Mouse (Mus musculus): ENCODE measurements around the gene Lrmda. TPM values are rescaled to one million over a fixed set of nuclear protein-coding genes. Genes with fewer than 3 reads are reported as not detected.

Gene Lrmda
- polyA plus RNA-seq, 1 experiment from 2014 or later = 0.94 TPM

DNA sequence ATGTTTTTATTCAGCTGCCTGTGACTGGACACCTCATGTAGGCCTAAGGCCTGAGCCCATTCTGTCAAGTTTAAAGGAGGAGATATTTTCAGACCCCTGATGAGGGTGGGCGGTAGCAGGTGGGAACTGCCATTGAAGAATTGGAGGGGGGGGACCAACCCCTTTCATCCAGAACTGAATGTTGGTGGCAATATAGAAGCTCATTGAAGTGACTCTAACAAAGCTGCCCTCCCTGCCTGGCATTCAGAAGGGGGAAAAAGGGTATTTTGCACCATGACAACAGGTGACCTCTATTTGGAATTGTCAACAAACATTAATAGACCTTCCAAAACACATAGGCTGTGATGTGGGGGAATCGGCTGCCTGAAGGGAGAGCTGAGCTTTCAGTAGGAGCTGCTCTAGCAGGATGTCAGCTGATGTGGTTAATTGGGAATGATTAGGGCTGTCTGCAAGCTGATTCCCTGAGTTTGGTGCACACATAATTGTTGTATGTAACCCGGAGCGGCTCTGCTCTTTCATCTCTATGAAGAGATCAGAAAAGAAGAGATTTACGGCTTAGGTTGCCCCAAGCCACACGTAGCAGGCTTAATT is 690.7 kb downstream of the Lrmda start:
- H3K4me2 ChIP-seq (ENCODE audit: low read depth, low read length) = no peak overlapping the region
- WGBS = 55% methylated on average over 6 of the region's 6 CpGs
- H3K4me3 ChIP-seq (replicated peaks; ENCODE audit: low read length) = no peak overlapping the region
- H3K27ac ChIP-seq (ENCODE audit: low read length) = no peak overlapping the region
- no peaks in the 10 kb centered on the region for H3K36me3 ChIP-seq (ENCODE audit: control insufficient read depth, insufficient read depth, low read length)
- no peak for ATAC-seq (ENCODE audit: insufficient read depth, low FRiP score)
- H3K27me3 ChIP-seq (ENCODE audit: control insufficient read depth, insufficient read depth, low read length) = no peaks in the 10 kb centered on the region
- no peaks in the 10 kb centered on the region for H3K4me1 ChIP-seq (ENCODE audit: control insufficient read depth, insufficient read depth, low read length)
- no peaks in the 10 kb centered on the region for H3K9me3 ChIP-seq (replicated peaks; ENCODE audit: control insufficient read depth, low read length)
- H3K9ac ChIP-seq (ENCODE audit: low read length) = no peak overlapping the region

DNA sequence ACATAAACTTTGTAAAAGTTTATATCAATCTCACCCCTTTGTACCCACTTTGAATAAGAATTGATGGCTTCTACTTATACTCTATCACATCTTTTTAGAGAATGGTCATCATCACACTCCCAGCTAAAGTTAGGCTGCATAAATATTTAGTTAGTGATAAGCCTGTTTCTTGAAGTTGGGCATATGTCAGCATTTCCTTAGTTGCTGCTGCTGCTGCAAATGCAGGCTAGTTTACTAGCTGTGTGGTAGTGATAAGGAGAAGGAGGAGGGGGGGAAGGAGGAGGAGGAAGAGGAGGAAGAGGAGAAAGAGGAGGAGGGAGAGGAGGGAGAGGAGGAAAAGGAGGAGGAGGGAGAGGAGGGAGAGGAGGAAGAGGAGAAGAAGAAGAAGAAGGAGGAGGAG is 692.9 kb downstream of the Lrmda start:
- H3K27me3 ChIP-seq (ENCODE audit: control insufficient read depth, insufficient read depth, low read length) = no peaks in the 10 kb centered on the region
- H3K9me3 ChIP-seq (replicated peaks; ENCODE audit: control insufficient read depth, low read length) = no peaks in the 10 kb centered on the region
- no peaks in the 10 kb centered on the region for H3K4me1 ChIP-seq (ENCODE audit: control insufficient read depth, insufficient read depth, low read length)
- H3K9ac ChIP-seq (ENCODE audit: low read length) = no peak overlapping the region
- ATAC-seq (ENCODE audit: insufficient read depth, low FRiP score) = no peak
- no peak overlapping the region for H3K4me2 ChIP-seq (ENCODE audit: low read depth, low read length)
- H3K36me3 ChIP-seq (ENCODE audit: control insufficient read depth, insufficient read depth, low read length) = no peaks in the 10 kb centered on the region
- H3K27ac ChIP-seq (ENCODE audit: low read length) = no peak overlapping the region
- H3K4me3 ChIP-seq (replicated peaks; ENCODE audit: low read length) = no peak overlapping the region

DNA sequence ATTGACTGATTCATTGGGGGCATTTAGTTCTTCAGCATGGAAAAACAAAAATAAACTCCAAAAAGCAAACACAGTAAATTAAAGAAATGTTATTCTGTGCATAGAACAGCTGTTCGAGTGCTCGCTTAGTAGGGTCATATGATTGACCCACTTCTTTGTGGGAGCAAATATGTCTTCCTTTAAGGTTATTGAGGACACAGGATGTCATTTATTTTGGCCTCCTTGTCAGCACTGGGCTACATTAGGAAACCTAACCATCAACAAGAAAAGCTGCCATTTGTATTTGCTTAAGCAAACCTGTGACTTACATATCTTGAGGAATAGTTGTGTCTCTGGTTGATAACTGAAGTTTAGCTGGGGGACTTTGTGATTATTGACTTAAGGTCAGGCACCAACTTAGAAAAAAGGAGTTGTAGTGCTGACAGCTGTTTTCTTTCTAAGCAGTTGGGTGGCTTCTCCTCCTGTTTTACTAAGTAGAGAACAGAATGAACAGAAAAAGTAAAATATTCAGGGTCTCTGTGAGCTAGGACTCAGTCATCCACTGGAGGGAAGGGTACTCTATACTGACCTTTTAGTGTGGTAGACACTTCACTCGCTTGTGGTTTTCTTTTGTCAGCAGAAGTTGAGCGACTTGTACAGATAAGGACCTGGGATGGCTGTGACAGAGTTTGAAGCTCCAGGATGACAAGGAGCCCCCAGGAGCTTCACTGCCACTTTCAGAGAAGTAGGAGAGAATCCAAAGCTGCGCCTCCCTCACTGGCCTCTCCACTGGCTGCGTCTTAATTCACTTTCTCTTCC is 696.3 kb downstream of the Lrmda start:
- Histone ChIP-seq H3K9ac (ENCODE audit: low read length) (no peak overlapping the region), H3K36me3 (ENCODE audit: control insufficient read depth, insufficient read depth, low read length) (no peaks in the 10 kb centered on the region), H3K4me2 (ENCODE audit: low read depth, low read length) (no peak overlapping the region), H3K4me3 (replicated peaks; ENCODE audit: low read length) (no peak overlapping the region), H3K27ac (ENCODE audit: low read length) (no peak overlapping the region), H3K9me3 (replicated peaks; ENCODE audit: control insufficient read depth, low read length) (no peaks in the 10 kb centered on the region), H3K4me1 (ENCODE audit: control insufficient read depth, insufficient read depth, low read length) (no peaks in the 10 kb centered on the region), H3K27me3 (ENCODE audit: control insufficient read depth, insufficient read depth, low read length) (no peaks in the 10 kb centered on the region)
- no peak for ATAC-seq (ENCODE audit: insufficient read depth, low FRiP score)
- WGBS = 56% methylated on average over 6 of the region's 6 CpGs

DNA sequence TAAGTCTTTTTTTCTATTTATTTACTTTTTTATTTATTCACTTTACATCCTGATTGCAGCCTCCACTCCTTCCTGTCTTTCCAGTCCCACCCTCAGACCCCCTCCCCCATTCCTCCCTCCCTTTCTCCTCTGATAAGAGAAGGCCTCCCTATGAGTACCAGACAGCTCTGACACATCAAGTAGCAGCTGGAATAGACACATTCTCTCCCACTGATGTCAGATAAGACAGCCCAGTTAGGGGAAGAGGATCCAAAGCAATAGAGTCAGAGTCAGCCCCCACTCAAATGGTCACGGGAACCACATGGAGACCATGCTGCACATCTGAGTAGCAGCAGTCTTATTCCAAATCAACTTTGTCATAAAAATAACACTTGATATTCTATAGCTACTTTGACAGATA is 700.5 kb downstream of the Lrmda start:
- no peak overlapping the region for H3K4me2 ChIP-seq (ENCODE audit: low read depth, low read length)
- no peak for ATAC-seq (ENCODE audit: insufficient read depth, low FRiP score)
- no peak overlapping the region for H3K9ac ChIP-seq (ENCODE audit: low read length)
- 73% methylated on average over 1 of the region's 1 CpGs for WGBS
- no peaks in the 10 kb centered on the region for H3K4me1 ChIP-seq (ENCODE audit: control insufficient read depth, insufficient read depth, low read length)
- no peaks in the 10 kb centered on the region for H3K36me3 ChIP-seq (ENCODE audit: control insufficient read depth, insufficient read depth, low read length)
- no peak overlapping the region for H3K27ac ChIP-seq (ENCODE audit: low read length)
- H3K4me3 ChIP-seq (replicated peaks; ENCODE audit: low read length) = no peak overlapping the region
- no peaks in the 10 kb centered on the region for H3K27me3 ChIP-seq (ENCODE audit: control insufficient read depth, insufficient read depth, low read length)
- no peaks in the 10 kb centered on the region for H3K9me3 ChIP-seq (replicated peaks; ENCODE audit: control insufficient read depth, low read length)

DNA sequence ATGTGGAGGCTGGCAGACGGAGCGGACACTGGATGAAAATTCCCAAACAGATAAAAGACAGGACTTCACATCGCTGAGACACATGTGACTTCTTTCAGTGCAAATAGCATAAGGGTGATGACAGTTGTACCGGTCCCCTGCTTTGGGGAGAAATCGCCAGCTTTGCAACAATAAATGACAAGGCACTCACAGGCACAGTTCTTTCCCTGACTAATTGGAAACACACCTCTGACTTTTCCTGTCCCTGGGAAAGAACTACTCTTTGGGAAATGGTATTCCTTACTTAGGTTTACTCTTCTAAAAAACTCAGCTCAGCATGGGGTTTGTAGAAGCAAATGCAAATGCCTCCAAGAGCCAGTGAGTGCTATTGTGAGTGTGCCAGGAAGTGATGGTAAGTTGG is 702.3 kb downstream of the Lrmda start:
- Histone ChIP-seq H3K9me3 (replicated peaks; ENCODE audit: control insufficient read depth, low read length) (no peaks in the 10 kb centered on the region), H3K4me2 (ENCODE audit: low read depth, low read length) (no peak overlapping the region), H3K27ac (ENCODE audit: low read length) (no peak overlapping the region), H3K9ac (ENCODE audit: low read length) (no peak overlapping the region), H3K36me3 (ENCODE audit: control insufficient read depth, insufficient read depth, low read length) (no peaks in the 10 kb centered on the region), H3K4me3 (replicated peaks; ENCODE audit: low read length) (no peak overlapping the region), H3K27me3 (ENCODE audit: control insufficient read depth, insufficient read depth, low read length) (no peaks in the 10 kb centered on the region), H3K4me1 (ENCODE audit: control insufficient read depth, insufficient read depth, low read length) (no peaks in the 10 kb centered on the region)
- no peak for ATAC-seq (ENCODE audit: insufficient read depth, low FRiP score)
- 61% methylated on average over 5 of the region's 5 CpGs for WGBS

DNA sequence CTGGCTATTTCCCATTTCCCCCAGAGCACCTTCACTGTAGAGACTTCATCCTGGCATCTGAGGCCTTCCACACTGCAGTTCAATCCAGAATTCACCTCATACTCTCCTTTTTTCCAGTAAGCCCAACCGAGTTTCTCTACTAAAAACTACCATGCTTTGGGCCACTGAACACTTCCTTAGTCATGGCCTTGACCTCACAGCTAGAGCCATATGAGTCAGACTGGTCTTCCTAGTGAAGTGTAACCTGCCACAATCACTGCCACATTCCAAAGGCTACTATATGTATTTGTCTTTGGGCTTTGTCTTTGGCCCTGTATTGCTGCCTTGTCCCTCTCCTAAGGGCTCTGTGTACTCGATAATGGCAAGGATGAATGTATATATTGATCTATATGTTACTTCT is 708.0 kb downstream of the Lrmda start:
- Histone ChIP-seq H3K36me3 (ENCODE audit: control insufficient read depth, insufficient read depth, low read length) (no peaks in the 10 kb centered on the region), H3K4me2 (ENCODE audit: low read depth, low read length) (no peak overlapping the region), H3K4me3 (replicated peaks; ENCODE audit: low read length) (no peak overlapping the region), H3K9ac (ENCODE audit: low read length) (no peak overlapping the region), H3K4me1 (ENCODE audit: control insufficient read depth, insufficient read depth, low read length) (no peaks in the 10 kb centered on the region), H3K27me3 (ENCODE audit: control insufficient read depth, insufficient read depth, low read length) (no peaks in the 10 kb centered on the region), H3K27ac (ENCODE audit: low read length) (no peak overlapping the region), H3K9me3 (replicated peaks; ENCODE audit: control insufficient read depth, low read length) (no peaks in the 10 kb centered on the region)
- WGBS = 70% methylated on average over 2 of the region's 2 CpGs
- no peak for ATAC-seq (ENCODE audit: insufficient read depth, low FRiP score)

DNA sequence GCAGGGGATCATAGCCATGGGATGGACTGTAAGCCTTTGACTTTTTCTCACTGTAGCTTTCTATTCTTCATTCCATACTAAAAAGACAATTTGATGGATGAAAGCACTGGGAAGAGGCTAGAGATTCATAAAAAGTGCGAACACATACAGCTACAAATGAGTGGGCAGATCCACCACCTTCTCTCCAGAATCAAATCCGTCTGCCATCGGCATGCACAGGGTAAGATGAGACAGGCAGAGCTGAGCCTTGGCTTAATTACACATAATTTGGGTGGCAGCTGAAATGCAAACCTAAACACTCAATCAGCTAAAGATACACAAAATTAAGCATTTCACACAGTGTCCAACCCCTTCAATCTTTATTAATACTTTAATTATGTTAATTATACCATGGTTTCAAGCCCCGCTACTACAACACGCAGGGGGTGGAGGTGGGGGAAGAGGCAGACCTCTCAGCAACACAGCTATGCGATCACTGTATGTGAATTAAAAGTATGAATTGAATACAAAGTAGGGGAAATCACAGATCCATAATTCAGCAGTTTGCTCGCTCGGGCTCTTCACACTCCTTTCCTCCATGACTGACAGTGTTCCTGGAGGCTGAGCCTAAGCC is 709.2 kb downstream of the Lrmda start:
- H3K9me3 ChIP-seq (replicated peaks; ENCODE audit: control insufficient read depth, low read length) = no peaks in the 10 kb centered on the region
- H3K4me3 ChIP-seq (replicated peaks; ENCODE audit: low read length) = no peak overlapping the region
- ATAC-seq (ENCODE audit: insufficient read depth, low FRiP score) = no peak
- no peak overlapping the region for H3K9ac ChIP-seq (ENCODE audit: low read length)
- no peak overlapping the region for H3K4me2 ChIP-seq (ENCODE audit: low read depth, low read length)
- WGBS = 85% methylated on average over 8 of the region's 8 CpGs
- H3K36me3 ChIP-seq (ENCODE audit: control insufficient read depth, insufficient read depth, low read length) = no peaks in the 10 kb centered on the region
- H3K27me3 ChIP-seq (ENCODE audit: control insufficient read depth, insufficient read depth, low read length) = no peaks in the 10 kb centered on the region
- no peak overlapping the region for H3K27ac ChIP-seq (ENCODE audit: low read length)
- H3K4me1 ChIP-seq (ENCODE audit: control insufficient read depth, insufficient read depth, low read length) = no peaks in the 10 kb centered on the region

DNA sequence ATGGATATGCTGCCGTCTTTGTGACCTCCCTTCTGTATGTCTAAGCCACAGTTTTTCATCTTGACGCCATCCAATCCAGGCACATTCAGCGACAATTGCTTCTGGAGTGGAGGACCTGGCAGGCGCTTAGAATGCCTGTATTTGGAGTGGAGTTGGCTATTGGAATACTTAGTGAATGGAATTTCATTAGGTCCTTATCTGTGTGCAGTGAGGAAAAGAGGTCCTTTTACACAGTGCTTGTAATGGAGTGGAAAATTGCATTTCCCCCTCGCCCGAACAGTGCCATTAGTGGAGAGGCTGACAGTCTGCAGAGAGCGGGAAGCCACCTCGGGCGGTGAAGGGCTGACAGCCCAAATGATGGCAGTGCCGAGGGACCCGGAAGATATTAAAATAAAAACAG is 719.1 kb downstream of the Lrmda start:
- no peak overlapping the region for H3K27ac ChIP-seq (ENCODE audit: low read length)
- H3K36me3 ChIP-seq (ENCODE audit: control insufficient read depth, insufficient read depth, low read length) = no peaks in the 10 kb centered on the region

DNA sequence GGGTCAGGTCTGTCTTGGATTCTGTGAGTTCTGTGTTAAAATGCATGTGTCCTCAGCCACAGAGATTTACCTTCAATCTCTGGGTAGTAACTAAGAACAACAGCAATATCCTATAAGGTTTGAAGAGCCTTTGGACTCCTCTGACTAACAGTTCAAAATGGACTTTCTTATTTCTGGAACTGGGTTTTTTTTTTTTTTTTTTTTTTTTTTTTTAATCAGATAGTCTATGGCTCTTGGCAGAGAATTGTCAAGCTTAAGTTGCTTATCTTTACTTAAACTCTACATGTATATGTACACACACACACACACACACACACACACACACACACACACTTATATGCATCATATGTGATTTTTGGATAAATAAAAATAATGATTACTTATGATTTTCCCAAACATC is 723.0 kb downstream of the Lrmda start:
- no peak for ATAC-seq (ENCODE audit: insufficient read depth, low FRiP score)
- Histone ChIP-seq H3K4me2 (ENCODE audit: low read depth, low read length) (no peak overlapping the region), H3K27ac (ENCODE audit: low read length) (no peak overlapping the region), H3K36me3 (ENCODE audit: control insufficient read depth, insufficient read depth, low read length) (no peaks in the 10 kb centered on the region), H3K4me1 (ENCODE audit: control insufficient read depth, insufficient read depth, low read length) (peaks cover 8% of the 10 kb centered on the region), H3K4me3 (replicated peaks; ENCODE audit: low read length) (no peak overlapping the region), H3K9ac (ENCODE audit: low read length) (no peak overlapping the region), H3K9me3 (replicated peaks; ENCODE audit: control insufficient read depth, low read length) (no peaks in the 10 kb centered on the region), H3K27me3 (ENCODE audit: control insufficient read depth, insufficient read depth, low read length) (no peaks in the 10 kb centered on the region)

More for the DNA sequence above, 719.1 kb downstream of the Lrmda start:
- Histone ChIP-seq H3K4me2 (ENCODE audit: low read depth, low read length) (no peak overlapping the region), H3K4me3 (replicated peaks; ENCODE audit: low read length) (no peak overlapping the region), H3K27me3 (ENCODE audit: control insufficient read depth, insufficient read depth, low read length) (no peaks in the 10 kb centered on the region), H3K9ac (ENCODE audit: low read length) (no peak overlapping the region), H3K9me3 (replicated peaks; ENCODE audit: control insufficient read depth, low read length) (no peaks in the 10 kb centered on the region), H3K4me1 (ENCODE audit: control insufficient read depth, insufficient read depth, low read length) (no peaks in the 10 kb centered on the region)
- 73% methylated on average over 11 of the region's 11 CpGs for WGBS
- ATAC-seq (ENCODE audit: insufficient read depth, low FRiP score) = no peak
